Mouse (Mus musculus): ENCODE data around the gene Olfr1269. TPM values are rescaled to one million over a fixed set of nuclear protein-coding genes. Genes with fewer than 3 reads are reported as not detected.

Olfr1269 gene
- not detected for total RNA-seq (2022)

- DNase-seq (ENCODE audit: low spot score) = no peak
Observed at GRCm38 (mm10) chr2:90121312-90121711, at the start of gene Olfr1269. TSS of gene Olfr1269 (minus strand) at chr2:90121412.

DNA sequence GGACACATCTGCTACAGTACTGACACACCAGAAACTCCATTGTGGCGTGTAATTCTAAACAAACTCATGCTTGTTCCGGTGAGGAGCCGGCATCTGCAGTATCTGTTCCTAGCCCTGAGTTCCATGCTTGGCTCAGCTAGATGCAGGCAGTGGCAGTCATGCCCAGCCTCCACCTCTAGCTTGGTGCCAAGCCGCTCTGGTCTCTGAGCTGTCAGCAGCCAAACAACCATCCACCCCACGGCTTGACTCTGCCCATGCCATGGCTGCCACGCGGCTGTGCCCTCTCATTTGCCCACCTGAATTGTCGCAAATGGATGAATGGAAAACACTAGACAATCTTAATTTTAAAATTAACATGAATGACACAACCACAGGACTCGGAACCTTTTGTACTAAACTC, 32.7 kb upstream of the Olfr1269 start:
- DNase-seq (ENCODE audit: low spot score) = no peak

GRCm38 (mm10) chr2:90152991-90153390, 31.8 kb upstream of the Olfr1269 start, which contains the start of gene Olfr1270:
TSS of gene Olfr1270 (minus strand) at chr2:90153091.
- DNase-seq (ENCODE audit: low spot score) = no peak

- DNase-seq (ENCODE audit: low spot score) = no peak
Observed at GRCm38 (mm10) chr2:90142196-90142595, 21.0 kb upstream of the Olfr1269 start, which contains the start of gene Olfr32. TSS of gene Olfr32 (minus strand) at chr2:90142296.

DNA sequence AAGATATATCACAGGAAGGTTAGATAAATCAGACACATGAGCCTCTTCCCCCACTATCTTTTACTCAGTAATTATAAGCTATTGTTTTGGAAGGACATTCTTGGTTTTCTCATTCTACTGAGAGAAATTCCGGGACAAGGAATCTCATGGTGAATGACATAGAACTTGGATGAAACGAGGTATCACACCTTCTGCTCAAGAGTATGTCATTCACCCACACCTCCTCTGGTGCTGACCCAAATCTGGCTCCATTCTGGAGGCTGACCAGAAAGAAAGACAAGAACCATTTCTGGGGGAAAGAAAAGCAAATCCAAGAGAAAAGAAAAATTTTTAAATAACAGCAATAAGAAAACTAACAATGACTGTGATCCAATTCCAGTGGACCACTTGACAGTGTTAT, 51.1 kb downstream of the Olfr1269 start:
- DNase-seq (ENCODE audit: low spot score) = no peak

Other genes with a start within 250 kb of the Olfr1269 start
- not detected for gene Olfr1257, start 243.0 kb downstream of the Olfr1269 start, total RNA-seq (2022)
- not detected for gene Olfr1258, start 194.1 kb downstream of the Olfr1269 start, total RNA-seq (2022)
- gene Olfr1259, start 172.7 kb downstream of the Olfr1269 start, total RNA-seq (2022) = not detected
- gene Olfr1260, start 147.1 kb downstream of the Olfr1269 start, total RNA-seq (2022) = not detected
- not detected for gene Olfr1261, start 130.2 kb downstream of the Olfr1269 start, total RNA-seq (2022)
- not detected for gene Olfr1262, start 121.3 kb downstream of the Olfr1269 start, total RNA-seq (2022)
- not detected for gene Olfr1263, start 109.3 kb downstream of the Olfr1269 start, total RNA-seq (2022)
- gene Olfr1264, start 95.8 kb downstream of the Olfr1269 start, total RNA-seq (2022) = not detected
- gene Olfr1265, start 86.1 kb downstream of the Olfr1269 start, total RNA-seq (2022) = not detected
- gene Olfr140, start 57.8 kb downstream of the Olfr1269 start, total RNA-seq (2022) = not detected
- not detected for gene Olfr32, start 20.9 kb upstream of the Olfr1269 start, total RNA-seq (2022)
- not detected for gene Olfr1270, start 31.7 kb upstream of the Olfr1269 start, total RNA-seq (2022)
- gene Olfr1506, start 103.1 kb upstream of the Olfr1269 start, total RNA-seq (2022) = not detected
- gene Olfr142, start 136.2 kb upstream of the Olfr1269 start, total RNA-seq (2022) = not detected
- not detected for gene Olfr1271, start 149.6 kb upstream of the Olfr1269 start, total RNA-seq (2022)
- not detected for gene Olfr1272, start 171.4 kb upstream of the Olfr1269 start, total RNA-seq (2022)
- gene Gm13769, start 200.8 kb upstream of the Olfr1269 start, total RNA-seq (2022) = under 1 TPM in 3 of 4 experiments, not detected in 1; 0.14 to 0.25 (median 0.16) TPM